Mouse (Mus musculus): ENCODE measurements around the gene Rgs3. TPM values are rescaled to one million over a fixed set of nuclear protein-coding genes. Genes with fewer than 3 reads are reported as not detected.

The Rgs3 gene
- polyA plus RNA-seq, 1 experiment from 2014 or later, result 8.2 TPM

DNA sequence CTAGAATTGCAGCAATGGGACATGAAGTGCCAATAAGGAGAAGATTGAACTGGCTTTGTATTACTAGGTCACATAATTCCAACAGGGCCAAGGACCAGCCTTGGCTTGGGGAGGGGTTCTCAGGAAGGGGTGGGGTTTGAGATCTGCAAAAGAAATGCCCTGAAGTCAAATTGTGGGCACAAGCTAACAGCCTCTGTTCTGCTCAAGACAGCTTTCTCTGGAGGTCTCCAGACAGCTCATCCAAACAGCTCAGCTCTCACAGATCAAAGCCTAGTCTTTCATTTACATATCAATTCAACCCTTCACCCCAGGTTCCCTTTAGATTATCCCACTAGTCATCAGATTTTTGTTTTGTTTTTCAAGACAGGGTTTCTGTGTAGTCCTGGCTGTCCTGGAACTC lies 14.8 kb upstream of the Rgs3 start:
- no peak for DNase-seq (ENCODE audit: low read depth, low spot score)
- in situ Hi-C loops (cut with MboI; ENCODE audit: low pct_unique_long_range_greater_than_20kb), result no loop called here
- no peak for ATAC-seq
- H3K27me3 ChIP-seq, result peaks cover under 1% of the 10 kb centered on the region
- CTCF ChIA-PET, result no interaction called here
- POLR2A ChIA-PET, result no interaction called here
- TF ChIP-seq CTCF (IDR thresholded peaks at IDR 0.05), result no peak

- in situ Hi-C loops (cut with MboI; ENCODE audit: low pct_unique_long_range_greater_than_20kb), result loop anchor here (25.0 kb wide), 1 partner anchor 585 kb away; no protein-coding TSS in a partner anchor
- POLR2A ChIA-PET, result no interaction called here
- DNase-seq (ENCODE audit: low read depth, low spot score) (no peak), ATAC-seq (no peak)
- H3K27me3 ChIP-seq, result peaks cover 3% of the 10 kb centered on the region
- CTCF ChIA-PET, result interaction anchor here (1.6 kb wide), 1 partner anchor 9 kb away, joined by 9 read pairs; no protein-coding TSS in a partner anchor
- no peak for TF ChIP-seq CTCF (IDR thresholded peaks at IDR 0.05)
Observed at GRCm38 (mm10) chr4:62551966-62552365, 7.7 kb upstream of the Rgs3 start.

GRCm38 (mm10) chr4:62557436-62557835 lies 2.2 kb upstream of the Rgs3 start:
- POLR2A ChIA-PET, result no interaction called here
- in situ Hi-C loops (cut with MboI; ENCODE audit: low pct_unique_long_range_greater_than_20kb), result loop anchor here (5.0 to 25.0 kb wide), 3 partner anchors 140 to 580 kb away; no protein-coding TSS in a partner anchor
- no peak for DNase-seq (ENCODE audit: low read depth, low spot score)
- ATAC-seq, result no peak
- CTCF ChIA-PET, result interaction anchor here (1.6 kb wide), 1 partner anchor 139 kb away, joined by 5 read pairs; no protein-coding TSS in a partner anchor
- no peaks in the 10 kb centered on the region for H3K27me3 ChIP-seq
- no peak for TF ChIP-seq CTCF (IDR thresholded peaks at IDR 0.05)

DNA sequence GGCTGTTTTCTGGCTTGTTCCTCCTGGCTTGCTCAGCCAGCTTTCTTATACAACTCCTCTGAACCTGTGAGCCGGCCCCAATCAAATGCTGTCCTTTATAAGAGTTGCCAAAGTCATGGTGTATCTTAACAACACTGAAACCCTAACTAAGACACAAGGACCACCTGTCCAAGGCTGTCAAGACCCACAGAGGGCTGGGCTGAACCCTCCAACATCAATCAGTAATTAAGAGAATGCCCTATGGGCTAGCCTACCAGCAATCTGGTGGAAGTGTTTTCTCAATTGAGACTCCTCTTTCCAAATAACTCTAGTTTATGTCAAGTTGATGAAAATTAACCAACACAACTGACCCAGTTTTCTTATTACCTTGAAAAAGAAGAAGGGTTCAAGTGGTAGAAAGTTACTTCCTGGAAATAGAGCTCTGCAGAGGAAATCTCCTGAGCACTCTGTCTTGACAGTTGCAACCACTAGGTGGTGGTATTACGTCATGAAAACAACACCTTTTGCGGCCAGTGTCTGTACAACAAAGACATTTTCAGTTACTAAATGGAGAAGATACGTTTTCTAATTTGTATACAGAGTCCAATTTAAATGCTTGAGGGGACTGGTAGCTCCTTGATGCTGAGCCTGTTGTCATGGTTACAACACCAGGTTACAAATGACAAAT lies 1.4 kb downstream of the Rgs3 start:
- POLR2A ChIA-PET, result no interaction called here
- ATAC-seq (no peak), DNase-seq (ENCODE audit: low read depth, low spot score) (peak; percentile 22)
- CTCF ChIA-PET, result interaction anchor here (0.9 to 2.0 kb wide), 12 partner anchors 8 to 218 kb away, joined by 3 to 22 read pairs (median 3); no protein-coding TSS in a partner anchor
- no peaks in the 10 kb centered on the region for H3K27me3 ChIP-seq
- TF ChIP-seq CTCF (IDR thresholded peaks at IDR 0.05), result peak; percentile 66
- in situ Hi-C loops (cut with MboI; ENCODE audit: low pct_unique_long_range_greater_than_20kb), result loop anchor here (25.0 kb wide), 1 partner anchor 576 kb away; no protein-coding TSS in a partner anchor

DNA sequence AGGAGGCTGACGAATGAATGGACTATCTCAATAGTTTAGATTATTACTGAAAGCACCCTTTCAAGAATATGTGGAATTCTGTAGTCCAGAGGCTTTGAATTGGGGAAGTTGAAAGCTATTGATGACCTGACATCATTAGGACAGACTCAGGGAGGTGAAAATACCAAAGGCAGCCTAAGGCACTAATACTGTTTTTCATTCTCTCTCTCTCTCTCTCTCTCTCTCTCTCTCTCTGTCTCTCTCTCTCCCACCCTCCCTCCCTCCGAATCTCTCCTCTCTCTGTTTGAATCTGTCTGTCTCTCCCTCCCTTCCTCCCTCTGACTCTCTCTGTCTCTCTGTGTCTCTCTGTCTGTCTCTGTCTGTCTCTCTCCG lies 2.0 kb downstream of the Rgs3 start:
- no peak for TF ChIP-seq CTCF (IDR thresholded peaks at IDR 0.05)
- ATAC-seq, result no peak
- ChIA-PET POLR2A (no interaction called here), CTCF (interaction anchor here (1.0 to 2.0 kb wide), 11 partner anchors 9 to 217 kb away, joined by 3 to 22 read pairs (median 3); no protein-coding TSS in a partner anchor)
- in situ Hi-C loops (cut with MboI; ENCODE audit: low pct_unique_long_range_greater_than_20kb), result loop anchor here (25.0 kb wide), 1 partner anchor 576 kb away; no protein-coding TSS in a partner anchor
- H3K27me3 ChIP-seq, result no peaks in the 10 kb centered on the region
- no peak for DNase-seq (ENCODE audit: low read depth, low spot score)

DNA sequence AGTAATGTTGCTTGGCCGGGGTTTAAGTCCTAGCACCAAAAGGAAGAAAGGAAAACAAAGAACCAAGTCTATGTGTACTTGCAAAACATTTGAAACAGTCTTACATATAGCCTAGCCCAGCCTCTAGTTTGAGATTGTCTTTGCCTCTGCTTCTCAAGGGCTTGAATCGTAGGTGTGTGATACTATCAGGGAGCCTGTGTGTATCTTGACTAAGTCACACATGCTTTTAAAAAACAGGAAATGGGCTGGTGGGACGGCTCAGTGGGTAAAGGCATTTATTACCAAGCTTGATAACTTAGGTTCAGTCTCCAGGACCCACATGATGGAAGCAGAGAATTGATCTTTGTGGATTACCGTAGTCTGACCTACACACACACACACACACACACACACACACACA lies 2.4 kb downstream of the Rgs3 start:
- no peak for DNase-seq (ENCODE audit: low read depth, low spot score)
- in situ Hi-C loops (cut with MboI; ENCODE audit: low pct_unique_long_range_greater_than_20kb), result loop anchor here (25.0 kb wide), 1 partner anchor 575 kb away; no protein-coding TSS in a partner anchor
- TF ChIP-seq CTCF (IDR thresholded peaks at IDR 0.05), result no peak
- CTCF ChIA-PET, result interaction anchor here (1.1 to 2.0 kb wide), 8 partner anchors 9 to 210 kb away, joined by 3 to 22 read pairs (median 4); no protein-coding TSS in a partner anchor
- no peaks in the 10 kb centered on the region for H3K27me3 ChIP-seq
- no peak for ATAC-seq
- POLR2A ChIA-PET, result no interaction called here

- POLR2A ChIA-PET, result no interaction called here
- CTCF ChIA-PET, result no interaction called here
- no peak for ATAC-seq
- peaks cover 5% of the 10 kb centered on the region for H3K27me3 ChIP-seq
- in situ Hi-C loops (cut with MboI; ENCODE audit: low pct_unique_long_range_greater_than_20kb), result loop anchor here (25.0 kb wide), 1 partner anchor 571 kb away; no protein-coding TSS in a partner anchor
- DNase-seq (ENCODE audit: low read depth, low spot score), result no peak
- no peak for TF ChIP-seq CTCF (IDR thresholded peaks at IDR 0.05)
Observed at GRCm38 (mm10) chr4:62566530-62566929, 6.9 kb downstream of the Rgs3 start.

DNA sequence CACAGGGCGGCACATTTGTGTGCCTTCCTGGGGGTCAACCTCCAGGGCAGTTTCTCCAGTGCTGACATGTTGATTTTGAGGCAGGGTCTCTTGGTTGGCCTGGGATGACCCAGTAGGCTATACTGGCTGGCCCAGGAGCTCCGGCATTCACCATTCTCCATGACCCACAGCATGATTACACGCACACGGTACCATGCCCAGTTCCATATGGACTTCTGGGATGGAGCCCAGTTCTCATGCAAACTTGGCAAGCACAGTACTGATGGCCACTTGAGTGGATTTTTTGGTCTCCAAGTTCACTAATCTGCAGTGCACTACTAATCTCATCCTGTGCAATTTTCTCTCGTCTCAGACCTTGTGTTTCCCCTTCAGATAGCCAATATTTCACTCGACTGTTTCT lies 8.0 kb downstream of the Rgs3 start:
- no peak for TF ChIP-seq CTCF (IDR thresholded peaks at IDR 0.05)

GRCm38 (mm10) chr4:62568359-62568758 lies 8.7 kb downstream of the Rgs3 start:
- ATAC-seq (no peak), DNase-seq (ENCODE audit: low read depth, low spot score) (no peak)
- in situ Hi-C loops (cut with MboI; ENCODE audit: low pct_unique_long_range_greater_than_20kb), result loop anchor here (25.0 kb wide), 1 partner anchor 569 kb away; no protein-coding TSS in a partner anchor
- no peak for TF ChIP-seq CTCF (IDR thresholded peaks at IDR 0.05)
- CTCF ChIA-PET, result no interaction called here
- POLR2A ChIA-PET, result no interaction called here
- H3K27me3 ChIP-seq, result peaks cover 5% of the 10 kb centered on the region

More for the DNA sequence above, 8.0 kb downstream of the Rgs3 start:
- in situ Hi-C loops (cut with MboI; ENCODE audit: low pct_unique_long_range_greater_than_20kb), result loop anchor here (25.0 kb wide), 1 partner anchor 570 kb away; no protein-coding TSS in a partner anchor
- POLR2A ChIA-PET, result no interaction called here
- H3K27me3 ChIP-seq, result peaks cover 5% of the 10 kb centered on the region
- CTCF ChIA-PET, result no interaction called here
- DNase-seq (ENCODE audit: low read depth, low spot score), result no peak
- no peak for ATAC-seq

DNA sequence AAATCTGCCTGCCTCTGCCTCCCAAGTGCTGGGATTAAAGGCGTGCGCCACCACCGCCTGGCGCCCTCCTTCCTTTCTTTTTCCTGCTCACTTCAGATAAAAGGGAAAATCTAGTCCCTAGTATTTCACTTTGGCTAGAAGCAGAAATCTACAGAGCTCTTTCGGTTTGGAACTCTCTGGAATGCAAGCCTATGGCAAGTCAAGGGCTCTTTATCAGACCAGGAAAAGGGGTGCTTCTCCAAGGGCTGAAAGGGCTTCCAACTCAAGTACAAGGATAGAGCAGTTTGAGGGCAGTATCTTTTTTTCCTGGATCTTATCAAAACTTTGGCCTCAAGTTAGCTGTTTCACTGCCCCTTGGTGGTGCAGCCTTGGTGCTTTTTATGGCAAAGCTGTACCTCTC lies 10.0 kb downstream of the Rgs3 start:
- DNase-seq (ENCODE audit: low read depth, low spot score) (no peak), ATAC-seq (no peak)
- TF ChIP-seq CTCF (IDR thresholded peaks at IDR 0.05), result no peak
- CTCF ChIA-PET, result no interaction called here
- peaks cover 5% of the 10 kb centered on the region for H3K27me3 ChIP-seq
- POLR2A ChIA-PET, result no interaction called here
- in situ Hi-C loops (cut with MboI; ENCODE audit: low pct_unique_long_range_greater_than_20kb), result loop anchor here (25.0 kb wide), 1 partner anchor 568 kb away; no protein-coding TSS in a partner anchor

GRCm38 (mm10) chr4:62570029-62570428 lies 10.4 kb downstream of the Rgs3 start:
- ATAC-seq (no peak), DNase-seq (ENCODE audit: low read depth, low spot score) (no peak)
- no peak for TF ChIP-seq CTCF (IDR thresholded peaks at IDR 0.05)
- CTCF ChIA-PET, result no interaction called here
- POLR2A ChIA-PET, result no interaction called here
- in situ Hi-C loops (cut with MboI; ENCODE audit: low pct_unique_long_range_greater_than_20kb), result loop anchor here (25.0 kb wide), 1 partner anchor 567 kb away; no protein-coding TSS in a partner anchor
- H3K27me3 ChIP-seq, result peaks cover 5% of the 10 kb centered on the region

All from Patski (cell line).